Mouse (Mus musculus): ENCODE results near the gene D630045J12Rik. TPM values are rescaled to one million over a fixed set of nuclear protein-coding genes. Genes with fewer than 3 reads are reported as not detected.

D630045J12Rik gene
- polyA plus RNA-seq, 1 experiment from 2014 or later = 4.9 TPM

DNA sequence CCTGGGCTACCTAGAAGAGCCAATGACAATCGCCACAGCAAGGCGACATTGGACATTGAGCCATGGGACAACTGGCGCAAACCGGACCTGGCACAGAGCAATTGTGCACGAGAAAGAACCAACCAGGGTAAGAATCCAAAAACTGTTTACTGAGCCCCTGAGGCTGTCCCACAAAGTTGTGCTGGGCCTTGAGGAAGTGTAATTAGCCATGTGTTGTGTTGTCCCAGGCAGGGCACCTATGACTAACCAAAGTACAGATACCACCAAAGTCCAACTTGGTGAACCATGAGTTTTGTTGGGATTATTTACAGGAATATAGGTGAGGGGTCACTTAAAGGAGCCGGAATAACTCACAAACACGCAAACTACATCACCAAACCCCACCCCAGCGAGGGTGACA is 3.7 kb upstream of the D630045J12Rik start:
- ATAC-seq (ENCODE audit: insufficient number of reproducible peaks, low FRiP score, low TSS enrichment, low read depth) = no peak
- H3K9ac ChIP-seq = no peak overlapping the region
- H3K27me3 ChIP-seq = no peaks in the 10 kb centered on the region
- H3K27ac ChIP-seq = no peak overlapping the region
- H3K4me2 ChIP-seq = no peak overlapping the region
- H3K4me3 ChIP-seq = no peak overlapping the region
- H3K9me3 ChIP-seq = no peaks in the 10 kb centered on the region
- H3K36me3 ChIP-seq = no peaks in the 10 kb centered on the region
- WGBS = 94% methylated on average over 8 of the region's 8 CpGs
- peaks cover 12% of the 10 kb centered on the region for H3K4me1 ChIP-seq

DNA sequence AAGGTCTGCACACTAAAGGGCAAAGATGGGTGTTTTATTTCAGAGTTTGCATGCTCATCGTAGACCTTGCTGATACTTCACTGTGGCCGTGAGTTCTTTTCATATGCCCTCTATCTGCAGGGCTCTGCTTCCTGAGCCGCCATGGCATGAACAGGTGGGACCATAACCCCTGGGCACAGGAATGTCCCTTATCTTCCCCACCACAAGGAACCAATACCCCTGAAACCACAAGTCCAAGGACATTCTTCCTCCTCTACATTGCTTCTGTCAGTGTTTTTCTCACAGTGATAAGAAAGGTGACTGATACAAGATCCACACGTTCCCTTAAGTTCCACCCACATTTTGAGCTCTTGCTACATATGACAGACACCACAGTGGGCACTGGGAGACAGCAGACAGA is 3.0 kb upstream of the D630045J12Rik start:
- ATAC-seq (ENCODE audit: insufficient number of reproducible peaks, low FRiP score, low TSS enrichment, low read depth) = no peak
- Histone ChIP-seq H3K4me1 (peaks cover 19% of the 10 kb centered on the region), H3K36me3 (no peaks in the 10 kb centered on the region), H3K9ac (no peak overlapping the region), H3K27me3 (no peaks in the 10 kb centered on the region), H3K9me3 (no peaks in the 10 kb centered on the region), H3K4me3 (no peak overlapping the region), H3K4me2 (no peak overlapping the region), H3K27ac (no peak overlapping the region)
- 95% methylated on average over 4 of the region's 4 CpGs for WGBS

DNA sequence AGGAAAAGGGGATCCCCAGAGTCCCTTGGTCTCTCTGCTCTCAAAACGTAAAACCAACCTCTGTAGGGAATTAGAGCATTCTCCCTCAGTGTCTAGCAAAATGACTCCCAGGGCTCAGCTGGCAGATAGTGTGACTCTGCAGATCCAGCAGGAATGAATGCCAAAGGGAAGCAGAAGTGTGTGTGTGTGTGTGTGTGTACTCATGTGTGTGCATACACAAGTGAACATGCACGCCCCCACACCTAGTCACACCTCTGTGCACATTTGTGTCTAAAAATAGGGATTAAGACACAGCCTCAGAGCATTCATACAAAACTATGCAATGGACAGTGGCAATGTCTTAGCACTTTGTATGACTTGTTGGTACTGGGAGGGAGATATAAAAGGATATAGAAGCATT is 2.0 kb upstream of the D630045J12Rik start:
- H3K27me3 ChIP-seq = no peaks in the 10 kb centered on the region
- no peak overlapping the region for H3K9ac ChIP-seq
- H3K27ac ChIP-seq = no peak overlapping the region
- no peak overlapping the region for H3K4me2 ChIP-seq
- no peak for ATAC-seq (ENCODE audit: insufficient number of reproducible peaks, low FRiP score, low TSS enrichment, low read depth)
- H3K36me3 ChIP-seq = no peaks in the 10 kb centered on the region
- H3K4me1 ChIP-seq = peaks cover 25% of the 10 kb centered on the region
- H3K9me3 ChIP-seq = no peaks in the 10 kb centered on the region
- WGBS = 68% methylated on average over 2 of the region's 2 CpGs
- H3K4me3 ChIP-seq = no peak overlapping the region

DNA sequence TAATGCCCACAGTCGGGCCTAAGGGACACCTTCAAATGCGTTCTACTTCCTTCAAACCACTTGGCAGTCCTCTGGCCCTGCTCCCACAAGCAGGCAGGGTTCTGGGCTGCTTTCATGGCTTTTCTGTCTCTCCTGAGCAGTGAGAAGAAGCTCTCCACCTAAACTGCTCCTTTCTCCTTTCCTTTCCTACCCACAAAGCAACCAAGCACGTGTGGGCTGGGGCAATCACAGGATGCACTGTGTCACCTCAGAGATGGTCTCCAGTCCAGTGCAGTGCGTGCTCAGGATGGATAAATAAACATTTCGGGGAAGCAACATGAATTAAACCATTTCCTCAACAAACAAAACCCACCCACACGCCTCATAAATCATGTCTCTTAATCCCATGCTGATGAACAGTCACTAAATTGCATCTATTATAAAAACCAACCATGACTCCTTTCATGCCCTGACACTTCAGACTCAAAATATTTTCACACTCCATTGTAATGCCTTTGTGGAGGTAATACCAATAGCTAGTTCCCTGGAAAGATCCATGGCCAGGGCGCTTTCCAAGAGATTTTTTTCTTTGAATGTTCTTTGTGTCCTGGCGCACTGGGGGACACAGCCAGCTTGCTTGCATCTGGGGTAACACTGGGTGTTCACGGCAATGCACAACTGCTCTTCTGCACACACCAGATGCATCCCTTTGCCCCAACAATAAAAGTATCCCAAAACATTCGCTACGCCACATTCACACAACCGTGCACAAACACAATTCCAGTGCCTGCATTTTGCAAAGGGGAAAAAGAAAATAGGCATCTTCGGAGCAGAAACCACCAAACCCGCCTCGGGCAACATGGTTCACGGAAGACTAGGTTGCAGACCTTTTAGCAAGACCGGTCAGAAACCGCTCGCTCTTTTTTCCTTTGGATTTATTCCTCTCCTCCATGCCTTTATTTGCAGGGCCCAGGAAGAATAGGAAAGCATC is 758 bp downstream of the D630045J12Rik start:
- ATAC-seq (ENCODE audit: insufficient number of reproducible peaks, low FRiP score, low TSS enrichment, low read depth) = 0 out of 2 replicates have a peak, but pooled peaks have one; percentile 9
- peak overlapping the region; percentile 82 for H3K9ac ChIP-seq
- peak overlapping the region; percentile 77 for H3K4me2 ChIP-seq
- no peaks in the 10 kb centered on the region for H3K9me3 ChIP-seq
- H3K36me3 ChIP-seq = no peaks in the 10 kb centered on the region
- H3K4me1 ChIP-seq = peaks cover 25% of the 10 kb centered on the region
- H3K4me3 ChIP-seq = peak overlapping the region; percentile 88
- H3K27me3 ChIP-seq = no peaks in the 10 kb centered on the region
- 7% methylated on average over 19 of the region's 19 CpGs for WGBS
- H3K27ac ChIP-seq = peak overlapping the region; percentile 86

DNA sequence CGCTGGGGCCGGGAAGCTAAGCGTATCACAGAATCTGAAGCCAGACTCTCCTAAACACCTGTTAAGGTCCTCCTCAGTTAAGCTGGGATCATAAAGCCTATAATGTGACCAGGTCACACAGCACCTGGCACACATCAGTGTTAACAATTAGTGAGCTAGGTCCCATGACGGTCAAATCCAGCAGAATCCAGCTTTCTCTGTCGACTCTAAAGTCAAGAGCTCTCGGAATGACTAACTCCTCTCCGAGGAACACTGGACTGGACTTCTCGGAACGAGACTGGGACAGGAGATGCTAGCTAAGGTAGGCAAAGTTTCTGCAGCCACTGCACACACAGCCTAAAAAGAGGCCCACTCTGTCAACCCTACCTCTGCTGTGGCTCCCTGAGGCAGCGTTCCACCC is 1.7 kb downstream of the D630045J12Rik start:
- WGBS = 48% methylated on average over 10 of the region's 10 CpGs
- Histone ChIP-seq H3K9ac (no peak overlapping the region), H3K27me3 (no peaks in the 10 kb centered on the region), H3K4me1 (peaks cover 25% of the 10 kb centered on the region), H3K36me3 (no peaks in the 10 kb centered on the region), H3K4me2 (peak overlapping the region; percentile 77), H3K4me3 (peak overlapping the region; percentile 88), H3K9me3 (no peaks in the 10 kb centered on the region), H3K27ac (no peak overlapping the region)
- ATAC-seq (ENCODE audit: insufficient number of reproducible peaks, low FRiP score, low TSS enrichment, low read depth) = no peak

DNA sequence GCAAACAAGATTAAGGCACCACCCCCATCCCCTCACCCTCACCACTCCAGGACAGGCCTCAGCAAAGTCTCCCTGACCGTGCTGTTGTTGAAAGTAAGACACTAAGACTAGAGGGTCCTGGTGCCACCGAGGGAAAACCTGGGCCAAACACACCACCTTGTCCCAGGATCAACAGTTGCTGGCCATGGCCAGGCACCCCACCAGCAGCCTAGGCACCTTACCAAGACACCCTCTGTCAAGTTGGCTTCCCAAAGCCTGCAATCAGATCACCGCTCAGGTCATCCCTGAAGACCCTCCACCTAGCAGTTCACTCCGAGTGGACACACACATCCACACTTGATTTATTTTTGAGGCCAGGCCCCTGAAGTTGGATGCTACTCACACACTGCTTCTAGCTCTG is 2.3 kb downstream of the D630045J12Rik start:
- no peaks in the 10 kb centered on the region for H3K36me3 ChIP-seq
- no peaks in the 10 kb centered on the region for H3K27me3 ChIP-seq
- 44% methylated on average over 4 of the region's 4 CpGs for WGBS
- no peak overlapping the region for H3K4me2 ChIP-seq
- no peak overlapping the region for H3K9ac ChIP-seq
- H3K9me3 ChIP-seq = no peaks in the 10 kb centered on the region
- no peak for ATAC-seq (ENCODE audit: insufficient number of reproducible peaks, low FRiP score, low TSS enrichment, low read depth)
- H3K4me3 ChIP-seq = no peak overlapping the region
- no peak overlapping the region for H3K27ac ChIP-seq
- peaks cover 26% of the 10 kb centered on the region for H3K4me1 ChIP-seq

DNA sequence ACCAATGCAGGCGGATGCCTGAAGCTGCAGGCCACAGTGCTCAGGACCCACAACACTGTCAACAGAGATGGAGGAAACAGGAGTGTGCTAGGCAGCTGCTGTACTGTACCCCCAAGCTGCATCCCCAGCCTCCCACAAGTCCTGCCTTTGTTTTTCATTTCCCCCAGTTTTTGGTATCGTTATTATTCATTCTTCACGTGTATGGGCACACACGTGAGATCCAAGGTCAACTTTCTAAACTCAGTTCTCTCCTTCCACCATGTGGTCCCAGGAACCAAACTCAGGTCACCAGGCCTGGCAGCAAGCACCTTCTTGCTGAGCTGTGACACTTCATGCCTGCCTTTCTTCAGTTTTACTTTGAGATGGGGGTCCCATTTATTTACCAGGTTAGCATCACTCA is 6.4 kb downstream of the D630045J12Rik start:
- Histone ChIP-seq H3K36me3 (no peaks in the 10 kb centered on the region), H3K9ac (no peak overlapping the region), H3K4me3 (no peak overlapping the region), H3K27ac (no peak overlapping the region), H3K4me2 (no peak overlapping the region), H3K9me3 (no peaks in the 10 kb centered on the region), H3K4me1 (peaks cover 46% of the 10 kb centered on the region), H3K27me3 (no peaks in the 10 kb centered on the region)
- WGBS = 82% methylated on average over 4 of the region's 4 CpGs
- ATAC-seq (ENCODE audit: insufficient number of reproducible peaks, low FRiP score, low TSS enrichment, low read depth) = no peak

DNA sequence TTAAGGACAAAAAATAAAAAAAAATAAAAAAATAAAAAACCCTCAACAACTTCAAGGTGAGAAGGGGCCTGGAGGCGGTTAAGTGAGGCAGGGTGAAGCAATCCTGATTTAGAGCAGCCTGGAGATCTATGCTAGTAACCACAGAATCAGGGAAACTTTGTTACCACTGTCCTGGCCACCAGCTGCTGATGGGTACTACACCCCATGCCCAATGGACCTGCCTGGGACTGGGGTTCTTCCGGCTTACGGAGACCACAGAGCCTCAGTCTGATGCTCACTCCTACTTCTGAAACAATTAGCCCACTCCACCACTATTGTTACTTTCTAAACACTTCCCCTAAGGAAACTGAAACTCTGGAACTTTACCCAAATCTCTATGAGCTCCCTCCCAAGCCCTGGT is 9.0 kb downstream of the D630045J12Rik start:
- no peak for ATAC-seq (ENCODE audit: insufficient number of reproducible peaks, low FRiP score, low TSS enrichment, low read depth)
- 71% methylated on average over 3 of the region's 3 CpGs for WGBS
- no peaks in the 10 kb centered on the region for H3K27me3 ChIP-seq

DNA sequence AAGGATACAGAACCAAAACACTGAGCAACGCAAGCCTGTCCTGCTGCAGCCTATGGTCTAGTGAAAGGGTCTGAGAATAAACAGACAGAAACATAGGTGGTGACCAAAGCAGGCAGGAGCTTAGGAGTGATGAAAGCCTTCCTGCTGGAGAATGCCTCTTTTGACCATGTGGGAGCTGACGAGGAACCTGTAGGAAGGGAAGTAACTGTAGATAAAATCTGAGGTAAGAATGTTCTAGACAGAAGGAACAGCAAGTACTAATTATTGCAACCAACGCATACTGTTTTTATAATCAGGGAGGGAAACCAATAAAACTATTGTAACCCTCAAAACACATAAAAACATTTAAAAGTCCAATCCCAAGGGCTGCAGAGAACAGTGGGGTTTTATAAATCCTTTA is 9.6 kb downstream of the D630045J12Rik start:
- Histone ChIP-seq H3K36me3 (no peaks in the 10 kb centered on the region), H3K27ac (no peak overlapping the region), H3K9ac (no peak overlapping the region), H3K27me3 (no peaks in the 10 kb centered on the region), H3K4me2 (no peak overlapping the region), H3K4me1 (peaks cover 37% of the 10 kb centered on the region), H3K9me3 (no peaks in the 10 kb centered on the region), H3K4me3 (no peak overlapping the region)
- 48% methylated on average over 3 of the region's 3 CpGs for WGBS
- ATAC-seq (ENCODE audit: insufficient number of reproducible peaks, low FRiP score, low TSS enrichment, low read depth) = no peak

More for the DNA sequence above, 9.0 kb downstream of the D630045J12Rik start:
- Histone ChIP-seq H3K4me2 (no peak overlapping the region), H3K9ac (no peak overlapping the region), H3K4me1 (peaks cover 37% of the 10 kb centered on the region), H3K27ac (no peak overlapping the region), H3K36me3 (no peaks in the 10 kb centered on the region), H3K4me3 (no peak overlapping the region), H3K9me3 (no peaks in the 10 kb centered on the region)

DNA sequence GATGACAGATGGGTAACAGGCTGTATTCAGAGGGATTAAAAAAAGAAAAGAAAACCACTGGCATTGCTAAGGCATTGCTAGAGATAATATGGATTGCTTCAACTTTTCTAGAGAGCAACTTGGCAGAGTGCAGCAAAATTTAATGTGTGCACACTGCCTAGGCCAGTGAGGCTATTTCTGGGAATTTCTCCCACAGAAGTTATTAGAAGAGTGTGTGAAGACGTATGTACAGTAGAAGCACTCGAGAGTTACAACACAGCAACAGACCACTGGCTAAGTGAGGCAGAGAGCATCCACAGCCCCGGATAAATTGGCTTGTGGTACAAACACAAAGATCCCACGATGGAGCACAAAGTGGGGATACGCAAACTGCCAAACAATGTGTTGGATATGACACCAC is 11.0 kb downstream of the D630045J12Rik start:
- H3K9ac ChIP-seq = no peak overlapping the region
- no peak for ATAC-seq (ENCODE audit: insufficient number of reproducible peaks, low FRiP score, low TSS enrichment, low read depth)
- 66% methylated on average over 5 of the region's 5 CpGs for WGBS

DNA sequence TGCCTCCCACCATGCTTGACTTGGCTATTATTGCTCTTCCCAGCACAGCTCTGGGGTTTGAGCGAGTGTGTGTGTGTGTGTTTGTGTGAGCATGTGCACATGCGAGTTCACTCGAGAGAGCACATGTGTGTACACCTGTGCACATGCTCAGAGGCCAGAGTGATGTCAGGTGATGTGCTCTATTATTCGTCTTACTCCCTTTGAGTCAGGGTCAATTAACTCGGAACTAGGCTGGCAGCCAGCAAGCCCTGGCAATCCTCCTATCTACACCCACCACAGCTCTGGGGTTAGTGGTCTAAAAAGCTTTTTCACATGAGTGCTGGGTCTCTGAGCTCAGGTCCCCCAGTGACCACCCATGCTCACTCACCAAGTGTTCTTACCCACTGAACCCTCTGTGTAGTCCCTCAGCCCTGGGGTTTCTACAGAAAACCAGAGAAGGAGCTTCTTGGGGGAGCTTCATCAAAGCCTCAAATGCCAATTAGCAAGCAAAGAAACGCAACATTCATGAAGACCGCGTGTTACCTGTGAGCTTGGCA is 11.4 kb downstream of the D630045J12Rik start:
- ATAC-seq (ENCODE audit: insufficient number of reproducible peaks, low FRiP score, low TSS enrichment, low read depth) = no peak
- 76% methylated on average over 8 of the region's 8 CpGs for WGBS
- H3K27me3 ChIP-seq = no peaks in the 10 kb centered on the region
- no peak overlapping the region for H3K4me2 ChIP-seq
- no peak overlapping the region for H3K9ac ChIP-seq
- H3K36me3 ChIP-seq = no peaks in the 10 kb centered on the region
- H3K4me1 ChIP-seq = peaks cover 37% of the 10 kb centered on the region
- H3K4me3 ChIP-seq = no peak overlapping the region
- no peak overlapping the region for H3K27ac ChIP-seq
- H3K9me3 ChIP-seq = no peaks in the 10 kb centered on the region

More for the DNA sequence above, 11.0 kb downstream of the D630045J12Rik start:
- H3K27ac ChIP-seq = 0 out of 2 replicates have a peak overlapping the region, but pooled peaks have one; percentile 33
- no peaks in the 10 kb centered on the region for H3K27me3 ChIP-seq
- peaks cover 37% of the 10 kb centered on the region for H3K4me1 ChIP-seq
- H3K4me2 ChIP-seq = no peak overlapping the region
- H3K36me3 ChIP-seq = no peaks in the 10 kb centered on the region
- H3K9me3 ChIP-seq = no peaks in the 10 kb centered on the region
- H3K4me3 ChIP-seq = no peak overlapping the region

DNA sequence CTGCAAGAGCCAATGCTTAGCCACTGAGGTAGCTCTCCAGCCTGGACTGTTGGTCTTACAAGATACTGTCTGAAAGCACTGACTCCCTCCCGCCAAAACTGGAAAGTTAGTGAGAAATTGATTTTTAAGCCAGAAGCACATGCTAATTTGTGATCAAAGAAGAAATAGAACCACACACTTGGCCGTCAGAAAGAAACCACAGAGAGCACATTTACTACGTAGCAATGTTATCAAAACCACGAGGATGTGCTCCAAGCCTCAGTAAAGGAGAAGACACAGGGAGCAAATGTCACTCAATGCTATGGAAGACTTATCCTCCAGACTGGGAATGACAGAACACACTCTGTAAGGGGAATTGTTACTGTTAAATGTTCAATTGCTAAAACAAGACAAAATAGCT is 12.3 kb downstream of the D630045J12Rik start:
- H3K4me2 ChIP-seq = no peak overlapping the region
- H3K9me3 ChIP-seq = no peaks in the 10 kb centered on the region
- no peak overlapping the region for H3K9ac ChIP-seq
- H3K4me1 ChIP-seq = peaks cover 37% of the 10 kb centered on the region
- ATAC-seq (ENCODE audit: insufficient number of reproducible peaks, low FRiP score, low TSS enrichment, low read depth) = no peak
- H3K4me3 ChIP-seq = no peak overlapping the region
- no peak overlapping the region for H3K27ac ChIP-seq
- H3K27me3 ChIP-seq = no peaks in the 10 kb centered on the region
- no peaks in the 10 kb centered on the region for H3K36me3 ChIP-seq
- WGBS = 81% methylated on average over 4 of the region's 4 CpGs

Data from limb, embryonic 15.5 days (tissue).